Mouse (Mus musculus) liver (tissue): ENCODE data around the gene Dgki.
A peak's percentile ranks its signal among the peaks of the same experiment; 100 is the strongest.

Experiments
- DNase-seq: peaks from one replicate; pipeline ENCODE4 v3.0.0-alpha.2; 2020; ENCODE audit warnings: mixed read lengths

Dgki gene

GRCm38 (mm10) chr6:36842101-36842922 is 457.7 kb downstream of the Dgki start:
- DNase-seq, result no peak

- no peak for DNase-seq
These were observed 458.3 kb downstream of the Dgki start for GRCm38 (mm10) chr6:36841701-36842100.

DNA sequence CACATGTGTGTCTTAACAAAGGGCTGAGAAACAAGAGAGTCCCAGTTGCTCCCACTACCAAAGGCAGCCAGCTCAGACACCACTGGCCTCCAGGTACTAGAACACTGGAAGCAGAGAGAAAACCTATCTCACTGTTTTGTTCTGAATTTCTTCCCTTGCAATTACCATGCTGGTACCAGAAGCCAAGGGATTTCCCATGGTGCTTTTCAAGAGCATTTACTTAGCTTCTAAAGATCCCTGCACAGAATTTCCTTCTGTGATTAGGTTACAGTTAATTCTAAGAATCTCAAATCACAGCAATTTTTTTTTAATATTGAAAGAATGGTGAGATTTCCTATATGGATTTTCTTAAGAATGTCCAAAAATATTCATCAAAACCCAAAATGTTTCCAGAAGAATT is 458.8 kb downstream of the Dgki start:
- DNase-seq, result no peak

GRCm38 (mm10) chr6:36838747-36839146 is 461.2 kb downstream of the Dgki start:
- no peak for DNase-seq

- DNase-seq, result no peak
These were observed 464.6 kb downstream of the Dgki start for GRCm38 (mm10) chr6:36835351-36835750.

GRCm38 (mm10) chr6:36834695-36835265 is 465.2 kb downstream of the Dgki start:
- no peak for DNase-seq

DNA sequence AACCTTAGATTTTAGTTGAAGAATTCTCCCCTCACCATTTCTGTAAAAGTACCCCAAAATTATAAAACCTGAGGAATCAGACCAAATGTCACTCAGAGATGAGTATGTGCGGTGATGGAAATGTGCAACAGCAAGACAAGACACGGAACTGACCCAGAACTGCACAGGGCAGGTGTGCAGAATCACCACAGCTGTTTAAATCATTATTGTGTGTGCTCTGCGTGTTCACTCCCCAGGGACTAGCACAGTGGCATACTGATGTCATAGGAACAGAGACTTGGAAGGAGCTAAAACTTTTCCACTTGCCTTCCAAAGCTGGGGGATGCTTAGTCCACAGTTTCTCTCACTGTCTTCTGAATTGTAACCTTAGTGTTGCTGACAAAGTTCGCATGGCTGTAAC is 467.3 kb downstream of the Dgki start:
- no peak for DNase-seq

DNA sequence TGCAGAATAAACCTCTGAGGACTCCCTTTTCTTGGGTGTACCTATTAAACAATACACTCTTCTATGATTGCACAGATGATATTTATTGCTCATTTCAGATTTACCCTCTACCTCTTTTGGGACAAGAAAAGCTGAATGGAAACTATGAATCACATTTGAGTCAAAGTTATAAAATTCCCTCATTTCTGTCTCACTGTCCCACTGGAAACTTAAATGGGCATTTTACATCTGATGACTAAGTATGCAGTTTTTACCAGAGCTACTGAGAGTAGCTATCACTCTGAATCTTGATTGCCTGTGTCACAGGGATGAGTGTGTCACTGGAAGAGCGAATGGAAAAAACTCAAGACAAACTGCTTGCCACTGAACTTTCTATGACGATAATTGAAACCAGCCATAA is 467.8 kb downstream of the Dgki start:
- no peak for DNase-seq

- no peak for DNase-seq
These were observed 469.5 kb downstream of the Dgki start for GRCm38 (mm10) chr6:36830371-36830925.

GRCm38 (mm10) chr6:36819784-36820050 is 480.3 kb downstream of the Dgki start:
- DNase-seq, result no peak

GRCm38 (mm10) chr6:36819019-36819783 is 480.8 kb downstream of the Dgki start:
- DNase-seq, result peak; percentile 56

- no peak for DNase-seq
These were observed 481.5 kb downstream of the Dgki start for GRCm38 (mm10) chr6:36818281-36819018.

- DNase-seq, result no peak
These were observed 483.3 kb downstream of the Dgki start for GRCm38 (mm10) chr6:36816666-36817065.

DNA sequence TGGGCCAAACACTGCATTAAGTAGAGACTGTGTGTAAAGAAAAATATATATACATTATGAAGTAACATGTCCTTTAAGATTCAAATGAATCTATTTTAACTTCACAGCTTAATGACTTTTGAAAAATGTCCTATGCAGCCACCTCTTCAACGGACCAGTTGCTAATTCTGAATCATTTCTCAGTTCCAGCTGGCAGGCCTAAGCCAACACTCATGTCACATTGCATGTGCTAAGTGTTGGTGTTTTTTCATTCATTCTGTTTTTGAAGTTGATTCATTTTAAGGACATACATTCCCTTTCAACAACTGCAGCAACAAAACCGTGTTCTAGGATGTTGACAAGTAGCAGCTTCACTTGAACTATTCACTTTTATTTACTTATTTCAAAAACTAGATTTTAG is 484.0 kb downstream of the Dgki start:
- DNase-seq, result no peak

GRCm38 (mm10) chr6:36812666-36813515 is 487.1 kb downstream of the Dgki start:
- DNase-seq, result no peak

DNA sequence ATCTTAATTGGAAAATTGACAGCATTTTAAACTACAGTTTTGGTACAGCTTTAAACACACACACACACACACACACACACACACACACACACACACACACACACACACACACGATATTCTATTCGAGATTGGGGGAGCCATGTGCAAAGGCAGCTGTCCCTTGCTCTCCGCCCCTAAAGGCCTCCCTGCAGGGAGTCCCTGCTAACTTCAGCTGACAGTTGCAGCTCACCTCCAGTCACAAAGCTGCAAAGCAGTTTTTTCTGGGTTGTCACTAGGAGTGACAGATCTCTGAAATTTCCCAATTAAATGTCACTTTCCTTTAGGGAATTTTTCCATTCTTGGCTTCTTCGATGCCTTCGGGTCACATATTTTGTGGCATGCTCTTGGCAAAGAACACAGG is 489.5 kb downstream of the Dgki start:
- DNase-seq, result no peak

- DNase-seq, result peak; percentile 30
These were observed 490.2 kb downstream of the Dgki start, which contains the start of gene Ptn for GRCm38 (mm10) chr6:36809747-36810285. Gene Ptn, minus strand, starts transcription at chr6:36810220.

DNA sequence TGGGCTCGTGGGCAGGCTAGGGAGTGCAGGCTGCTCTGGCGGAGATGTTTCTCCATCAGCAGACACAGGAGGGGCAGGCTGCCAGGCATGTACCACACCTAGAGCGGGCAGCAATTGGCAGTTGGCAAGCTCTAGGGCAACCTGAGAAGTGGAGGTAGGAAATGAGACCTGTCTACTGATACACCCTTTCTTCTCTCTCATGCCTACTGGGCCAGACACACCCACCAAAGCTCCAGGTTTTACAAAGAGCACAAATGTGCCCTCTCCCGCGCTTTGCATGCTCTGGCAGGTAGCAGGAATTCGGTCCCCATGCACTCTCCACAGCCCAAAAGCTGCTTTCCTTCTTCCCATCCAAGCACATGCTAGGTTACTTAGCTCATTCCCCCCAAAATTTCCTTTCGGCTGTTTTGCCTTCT is 490.7 kb downstream of the Dgki start:
- DNase-seq, result no peak

- no peak for DNase-seq
These were observed 491.5 kb downstream of the Dgki start for GRCm38 (mm10) chr6:36808306-36809058.

- DNase-seq, result no peak
These were observed 493.1 kb downstream of the Dgki start for GRCm38 (mm10) chr6:36806906-36807305.
